8 mouse cellular contexts compared by ENCODE assay signal in the genomic region with DNA sequence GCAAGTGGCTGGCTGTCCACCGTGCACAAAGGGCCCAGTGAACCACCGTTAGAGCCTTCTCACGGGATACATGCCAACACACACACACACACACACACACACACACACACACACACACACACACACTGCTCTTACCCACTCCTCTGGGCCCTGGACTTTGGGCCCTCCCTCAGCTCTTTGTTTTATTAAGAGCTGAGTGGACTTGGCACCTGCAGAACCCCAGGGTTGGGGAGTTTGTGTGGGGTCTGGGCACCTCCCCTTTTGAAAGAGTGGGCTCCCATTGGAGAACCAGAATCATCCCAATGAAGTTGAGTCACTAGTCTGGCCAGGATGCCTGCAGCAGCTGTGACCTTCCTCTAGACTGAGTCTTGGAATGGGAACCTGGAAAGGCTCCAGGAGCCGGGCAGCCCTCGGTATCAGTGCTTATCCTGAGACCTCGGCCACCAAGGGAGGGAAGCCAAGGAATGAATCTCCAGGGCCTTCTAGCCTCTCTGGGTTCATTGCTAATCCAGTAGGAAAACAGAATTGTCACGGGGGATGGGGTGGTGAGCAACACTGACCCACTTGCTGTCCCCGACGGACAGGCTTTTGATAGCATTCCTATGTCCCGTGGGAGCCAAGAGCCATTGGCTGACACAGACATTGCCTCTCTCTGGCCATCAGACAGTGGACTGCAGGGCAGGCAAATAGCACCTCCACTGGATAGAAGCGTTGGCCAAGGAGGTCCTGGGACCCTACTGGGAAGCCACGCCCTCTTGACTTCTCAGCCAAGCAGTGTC. TPM values are rescaled to one million over a fixed set of nuclear protein-coding genes. Genes with fewer than 3 reads are reported as not detected.
DNase-seq lines count a peak whose midpoint lies in the region; ATAC-seq and TF ChIP-seq lines count a peak whose summit lies in the region.

No protein-coding gene starts in this region.

- no peaks in the 10 kb centered on the region for H3K4me1 ChIP-seq in forebrain, postnatal 0 days (ENCODE audit: insufficient read depth)
- H3K4me1 ChIP-seq in hindbrain, embryonic 16.5 days (ENCODE audit: control insufficient read depth, insufficient read depth, low read depth, low read length): peaks cover 4% of the 10 kb centered on the region
- peaks cover 35% of the 10 kb centered on the region for H3K4me1 ChIP-seq in liver, embryonic 12.5 days
- H3K4me1 ChIP-seq in neural tube, embryonic 15.5 days: peaks cover 22% of the 10 kb centered on the region

- no peak for TF ChIP-seq CTCF in forebrain, postnatal 0 days (IDR thresholded peaks at IDR 0.05; ENCODE audit: low read depth)

- H3K27me3 ChIP-seq in forebrain, postnatal 0 days (ENCODE audit: insufficient read depth, low read length): no peaks in the 10 kb centered on the region; the same call in 1 of the 2 replicates
- H3K27me3 ChIP-seq in hindbrain, embryonic 16.5 days (replicated peaks; ENCODE audit: control insufficient read depth, insufficient read depth, low read length): no peaks in the 10 kb centered on the region
- H3K27me3 ChIP-seq in liver, embryonic 12.5 days (replicated peaks): peaks cover 12% of the 10 kb centered on the region
- H3K27me3 ChIP-seq in neural tube, embryonic 15.5 days (replicated peaks): no peaks in the 10 kb centered on the region

- ATAC-seq in forebrain, postnatal 0 days: peak; percentile 87
- peak; percentile 89 for ATAC-seq in hindbrain, embryonic 16.5 days
- peak; percentile 37 for ATAC-seq in liver, embryonic 12.5 days
- ATAC-seq in neural tube, embryonic 15.5 days (ENCODE audit: low FRiP score): peak; percentile 62
- no peak for ATAC-seq in monocyte, adult 5-6 weeks (replicated peaks; ENCODE audit: insufficient number of reproducible peaks, low FRiP score, low TSS enrichment, poor library complexity, severe bottlenecking)

- 0 out of 2 replicates have a peak overlapping the region, but pooled peaks have one; percentile 40 for H3K27ac ChIP-seq in forebrain, postnatal 0 days (ENCODE audit: low read depth, low read length)
- peak overlapping the region; percentile 6 for H3K27ac ChIP-seq in hindbrain, embryonic 16.5 days (ENCODE audit: low read depth, low read length)
- H3K27ac ChIP-seq in liver, embryonic 12.5 days: no peak overlapping the region
- H3K27ac ChIP-seq in neural tube, embryonic 15.5 days (replicated peaks): peak overlapping the region; percentile 66

- WGBS in forebrain, postnatal 0 days: 44% methylated on average over 12 of the region's 12 CpGs
- WGBS in hindbrain, embryonic 16.5 days: 54% methylated on average over 12 of the region's 12 CpGs
- 66% methylated on average over 12 of the region's 12 CpGs for WGBS in liver, embryonic 12.5 days (ENCODE audit: insufficient replicate concordance)
- 67% methylated on average over 10 of the region's 12 CpGs for WGBS in neural tube, embryonic 15.5 days

- DNase-seq in adipocyte (ENCODE audit: low spot score): peak; percentile 95
- peak; percentile 93 for DNase-seq in adrenal gland, postnatal 36 days
- DNase-seq in forebrain, postnatal 0 days: peak; percentile 41
- no peak for DNase-seq in B cell, adult 2 months

- no peak overlapping the region for H3K4me2 ChIP-seq in forebrain, postnatal 0 days (ENCODE audit: low read depth)
- no peak overlapping the region for H3K4me2 ChIP-seq in hindbrain, embryonic 16.5 days (ENCODE audit: low read length)
- H3K4me2 ChIP-seq in liver, embryonic 12.5 days: no peak overlapping the region
- no peak overlapping the region for H3K4me2 ChIP-seq in neural tube, embryonic 15.5 days

- H3K36me3 ChIP-seq in forebrain, postnatal 0 days (ENCODE audit: insufficient read depth): no peaks in the 10 kb centered on the region
- H3K36me3 ChIP-seq in hindbrain, embryonic 16.5 days (ENCODE audit: control insufficient read depth, insufficient read depth, low read length): no peaks in the 10 kb centered on the region
- 0 out of 2 replicates have a peak, but pooled peaks cover 4% of the 10 kb centered on the region for H3K36me3 ChIP-seq in liver, embryonic 12.5 days
- H3K36me3 ChIP-seq in neural tube, embryonic 15.5 days: no peaks in the 10 kb centered on the region

- no peaks in the 10 kb centered on the region for H3K9me3 ChIP-seq in forebrain, postnatal 0 days (ENCODE audit: low read length)
- H3K9me3 ChIP-seq in hindbrain, embryonic 16.5 days (ENCODE audit: control insufficient read depth, low read length): no peaks in the 10 kb centered on the region
- no peaks in the 10 kb centered on the region for H3K9me3 ChIP-seq in liver, embryonic 12.5 days (replicated peaks)
- H3K9me3 ChIP-seq in neural tube, embryonic 15.5 days (replicated peaks): no peaks in the 10 kb centered on the region

- no peak overlapping the region for H3K9ac ChIP-seq in forebrain, postnatal 0 days
- no peak overlapping the region for H3K9ac ChIP-seq in hindbrain, embryonic 16.5 days (ENCODE audit: low read depth, low read length)
- no peak overlapping the region for H3K9ac ChIP-seq in liver, embryonic 12.5 days
- no peak overlapping the region for H3K9ac ChIP-seq in neural tube, embryonic 15.5 days (replicated peaks)

- no peak overlapping the region for H3K4me3 ChIP-seq in forebrain, postnatal 0 days (ENCODE audit: low read depth, low read length)
- H3K4me3 ChIP-seq in hindbrain, embryonic 16.5 days (ENCODE audit: low read length): no peak overlapping the region
- H3K4me3 ChIP-seq in liver, embryonic 12.5 days: no peak overlapping the region
- H3K4me3 ChIP-seq in neural tube, embryonic 15.5 days (replicated peaks): no peak overlapping the region

RNA-seq across cellular contexts. Expression of a gene that starts 50.2 kb away (rescaled TPM):
- total RNA-seq in adrenal gland, postnatal 36 days (2021): 10 to 100 TPM; 42.3 to 50.8 TPM
- 26.3 and 28.3 TPM in 2 replicates for total RNA-seq in forebrain, postnatal 0 days (2014; rRNA removed)
- 22.9 and 24.7 TPM in 2 replicates for polyA plus RNA-seq in forebrain, postnatal 0 days (2015; fragmentation: Nextera tagmentation; extraction: Ambion mirVana)
- polyA plus RNA-seq in hindbrain, embryonic 16.5 days (2015; fragmentation: Nextera tagmentation; extraction: Ambion mirVana): 26.0 and 27.6 TPM in 2 replicates
- polyA plus RNA-seq in liver, embryonic 12.5 days (2016; fragmentation: Nextera tagmentation; extraction: Ambion mirVana): 66.6 and 68.0 TPM in 2 replicates
- polyA plus RNA-seq in neural tube, embryonic 15.5 days (2015; fragmentation: Nextera tagmentation; extraction: Ambion mirVana): 22.8 and 32.5 TPM in 2 replicates
- total RNA-seq in monocyte, adult 5-6 weeks (2017): 19.4 to 23.2 TPM (median 22.4 TPM) in 3 replicates

Comparison
In these comparisons a context has a peak if more than half of its experiments do, and no peak if none do; other contexts are left out.
1. DNase-seq: peak in adipocyte (single experiment), adrenal gland, postnatal 36 days (2 of 2) and forebrain, postnatal 0 days (single experiment); none in B cell, adult 2 months (0 of 2).